Mouse (Mus musculus): Measurements from ENCODE around the gene Abhd14b. TPM values are rescaled to one million over a fixed set of nuclear protein-coding genes. Genes with fewer than 3 reads are reported as not detected.

Gene Abhd14b
- polyA plus RNA-seq, 1 experiment, result 29.3 TPM

GRCm38 (mm10) chr9:106442680-106443079, 4.6 kb upstream of the Abhd14b start:
- TF ChIP-seq POLR2A (IDR thresholded peaks at IDR 0.05; ENCODE audit: control insufficient read depth, extremely low read depth, insufficient read depth, low read length, poor library complexity) (no peak), CTCF (IDR thresholded peaks at IDR 0.05; ENCODE audit: borderline replicate concordance, control insufficient read depth, extremely low read depth, insufficient read depth, low read length, poor library complexity) (no peak)
- Histone ChIP-seq H3K27ac (ENCODE audit: control insufficient read depth, insufficient read depth, low read length) (no peak overlapping the region), H3K27me3 (ENCODE audit: control insufficient read depth, insufficient read depth, low read length) (no peaks in the 10 kb centered on the region), H3K4me1 (replicated peaks; ENCODE audit: control insufficient read depth, insufficient read depth, low read length) (peaks cover 24% of the 10 kb centered on the region), H3K36me3 (ENCODE audit: control insufficient read depth, insufficient read depth, low read length) (no peaks in the 10 kb centered on the region), H3K4me3 (ENCODE audit: control insufficient read depth, insufficient read depth, low read length) (no peak overlapping the region)
- no peak for DNase-seq
- 95% methylated on average over 5 of the region's 5 CpGs for WGBS

GRCm38 (mm10) chr9:106444836-106445235, 2.4 kb upstream of the Abhd14b start:
- DNase-seq, result no peak

GRCm38 (mm10) chr9:106447951-106448350, 692 bp downstream of the Abhd14b start:
- H3K4me1 ChIP-seq (replicated peaks; ENCODE audit: control insufficient read depth, insufficient read depth, low read length), result peaks cover 25% of the 10 kb centered on the region
- TF ChIP-seq POLR2A (IDR thresholded peaks at IDR 0.05; ENCODE audit: control insufficient read depth, extremely low read depth, insufficient read depth, low read length, poor library complexity) (no peak), CTCF (IDR thresholded peaks at IDR 0.05; ENCODE audit: borderline replicate concordance, control insufficient read depth, extremely low read depth, insufficient read depth, low read length, poor library complexity) (no peak)
- no peaks in the 10 kb centered on the region for H3K36me3 ChIP-seq (ENCODE audit: control insufficient read depth, insufficient read depth, low read length)
- no peaks in the 10 kb centered on the region for H3K27me3 ChIP-seq (ENCODE audit: control insufficient read depth, insufficient read depth, low read length)
- no peak for DNase-seq
- WGBS, result 35% methylated on average over 9 of the region's 9 CpGs
- H3K4me3 ChIP-seq (ENCODE audit: control insufficient read depth, insufficient read depth, low read length), result no peak overlapping the region
- H3K27ac ChIP-seq (ENCODE audit: control insufficient read depth, insufficient read depth, low read length), result no peak overlapping the region; the same call in 1 of the 2 replicates

More at GRCm38 (mm10) chr9:106444836-106445235, 2.4 kb upstream of the Abhd14b start:
- WGBS, result 90% methylated on average over 4 of the region's 4 CpGs
- Histone ChIP-seq H3K4me1 (replicated peaks; ENCODE audit: control insufficient read depth, insufficient read depth, low read length) (peaks cover 25% of the 10 kb centered on the region), H3K27me3 (ENCODE audit: control insufficient read depth, insufficient read depth, low read length) (no peaks in the 10 kb centered on the region), H3K4me3 (ENCODE audit: control insufficient read depth, insufficient read depth, low read length) (no peak overlapping the region), H3K27ac (ENCODE audit: control insufficient read depth, insufficient read depth, low read length) (no peak overlapping the region), H3K36me3 (ENCODE audit: control insufficient read depth, insufficient read depth, low read length) (no peaks in the 10 kb centered on the region)
- no peak for TF ChIP-seq POLR2A (IDR thresholded peaks at IDR 0.05; ENCODE audit: control insufficient read depth, extremely low read depth, insufficient read depth, low read length, poor library complexity)
- TF ChIP-seq CTCF (IDR thresholded peaks at IDR 0.05; ENCODE audit: borderline replicate concordance, control insufficient read depth, extremely low read depth, insufficient read depth, low read length, poor library complexity), result no peak

GRCm38 (mm10) chr9:106448498-106449031, 1.3 kb downstream of the Abhd14b start:
- 1% methylated on average over 23 of the region's 23 CpGs for WGBS
- DNase-seq, result peak; percentile 63
- H3K36me3 ChIP-seq (ENCODE audit: control insufficient read depth, insufficient read depth, low read length), result no peaks in the 10 kb centered on the region
- no peaks in the 10 kb centered on the region for H3K27me3 ChIP-seq (ENCODE audit: control insufficient read depth, insufficient read depth, low read length)
- peaks cover 27% of the 10 kb centered on the region for H3K4me1 ChIP-seq (replicated peaks; ENCODE audit: control insufficient read depth, insufficient read depth, low read length)
- H3K27ac ChIP-seq (ENCODE audit: control insufficient read depth, insufficient read depth, low read length), result no peak overlapping the region
- TF ChIP-seq CTCF (IDR thresholded peaks at IDR 0.05; ENCODE audit: borderline replicate concordance, control insufficient read depth, extremely low read depth, insufficient read depth, low read length, poor library complexity) (0 out of 2 replicates have a peak, but pooled peaks have one; percentile 13), POLR2A (IDR thresholded peaks at IDR 0.05; ENCODE audit: control insufficient read depth, extremely low read depth, insufficient read depth, low read length, poor library complexity) (no peak)
- H3K4me3 ChIP-seq (ENCODE audit: control insufficient read depth, insufficient read depth, low read length), result peak overlapping the region; percentile 54

GRCm38 (mm10) chr9:106449947-106450346, 2.7 kb downstream of the Abhd14b start:
- H3K4me3 ChIP-seq (ENCODE audit: control insufficient read depth, insufficient read depth, low read length), result no peak overlapping the region
- peaks cover 34% of the 10 kb centered on the region for H3K4me1 ChIP-seq (replicated peaks; ENCODE audit: control insufficient read depth, insufficient read depth, low read length)
- no peaks in the 10 kb centered on the region for H3K27me3 ChIP-seq (ENCODE audit: control insufficient read depth, insufficient read depth, low read length)
- no peaks in the 10 kb centered on the region for H3K36me3 ChIP-seq (ENCODE audit: control insufficient read depth, insufficient read depth, low read length)
- DNase-seq, result no peak
- WGBS, result 97% methylated on average over 8 of the region's 8 CpGs
- no peak overlapping the region for H3K27ac ChIP-seq (ENCODE audit: control insufficient read depth, insufficient read depth, low read length)
- no peak for TF ChIP-seq POLR2A (IDR thresholded peaks at IDR 0.05; ENCODE audit: control insufficient read depth, extremely low read depth, insufficient read depth, low read length, poor library complexity)
- no peak for TF ChIP-seq CTCF (IDR thresholded peaks at IDR 0.05; ENCODE audit: borderline replicate concordance, control insufficient read depth, extremely low read depth, insufficient read depth, low read length, poor library complexity)

GRCm38 (mm10) chr9:106450661-106451060, 3.4 kb downstream of the Abhd14b start:
- Histone ChIP-seq H3K4me1 (replicated peaks; ENCODE audit: control insufficient read depth, insufficient read depth, low read length) (peaks cover 34% of the 10 kb centered on the region), H3K36me3 (ENCODE audit: control insufficient read depth, insufficient read depth, low read length) (no peaks in the 10 kb centered on the region), H3K4me3 (ENCODE audit: control insufficient read depth, insufficient read depth, low read length) (no peak overlapping the region), H3K27ac (ENCODE audit: control insufficient read depth, insufficient read depth, low read length) (no peak overlapping the region), H3K27me3 (ENCODE audit: control insufficient read depth, insufficient read depth, low read length) (no peaks in the 10 kb centered on the region)
- WGBS, result 87% methylated on average over 9 of the region's 9 CpGs
- TF ChIP-seq POLR2A (IDR thresholded peaks at IDR 0.05; ENCODE audit: control insufficient read depth, extremely low read depth, insufficient read depth, low read length, poor library complexity), result no peak
- DNase-seq, result no peak

- H3K27ac ChIP-seq (ENCODE audit: control insufficient read depth, insufficient read depth, low read length), result no peak overlapping the region
- WGBS, result 88% methylated on average over 11 of the region's 11 CpGs
- H3K27me3 ChIP-seq (ENCODE audit: control insufficient read depth, insufficient read depth, low read length), result no peaks in the 10 kb centered on the region
- H3K4me1 ChIP-seq (replicated peaks; ENCODE audit: control insufficient read depth, insufficient read depth, low read length), result peaks cover 31% of the 10 kb centered on the region
- no peak for TF ChIP-seq CTCF (IDR thresholded peaks at IDR 0.05; ENCODE audit: borderline replicate concordance, control insufficient read depth, extremely low read depth, insufficient read depth, low read length, poor library complexity)
- no peak for TF ChIP-seq POLR2A (IDR thresholded peaks at IDR 0.05; ENCODE audit: control insufficient read depth, extremely low read depth, insufficient read depth, low read length, poor library complexity)
- no peak overlapping the region for H3K4me3 ChIP-seq (ENCODE audit: control insufficient read depth, insufficient read depth, low read length)
- H3K36me3 ChIP-seq (ENCODE audit: control insufficient read depth, insufficient read depth, low read length), result no peaks in the 10 kb centered on the region
- no peak for DNase-seq
Observed at GRCm38 (mm10) chr9:106451298-106451697, 4.0 kb downstream of the Abhd14b start.
